Mouse (Mus musculus) ES-E14 (cell line): Measurements from ENCODE around the gene Yipf6.

Source experiments
- HCFC1 ChIP-seq: IDR thresholded peaks from 2 replicates; pipeline ENCODE4 v1.6.1; 2012; ENCODE audit warnings: low read length, inconsistent platforms, borderline replicate concordance; ENCODE audit not compliant: insufficient read depth
- ZNF384 ChIP-seq: IDR thresholded peaks from 2 replicates; pipeline ENCODE4 v1.6.1; 2012; ENCODE audit warnings: low read depth, low read length, inconsistent platforms

GRCm38 (mm10) chrX:98898307-98898706 lies 37.8 kb upstream of the Yipf6 start:
- TF ChIP-seq ZNF384 (no peak), HCFC1 (no peak)
